Mouse (Mus musculus) forebrain, embryonic 12.5 days (tissue): ENCODE measurements around the gene Eif4ebp2. TPM values are rescaled to one million over a fixed set of nuclear protein-coding genes. Genes with fewer than 3 reads are reported as not detected.

Experiments used
- ATAC-seq: fragments of 200-750 bp; cut with Nextera tagmentation; 2 replicates; pipeline ENCODE4 v1.8.0; 2017; ENCODE audit warnings: moderate TSS enrichment; ENCODE audit not compliant: low FRiP score
- H3K27ac ChIP-seq: fragments of 300-500 bp; sonication (generic); 2 replicates; pipeline ENCODE4 v1.5.1; 2016; ENCODE audit warnings: mild to moderate bottlenecking
- H3K27me3 ChIP-seq: fragments of 300-500 bp; sonication (generic); 2 replicates; pipeline ENCODE4 v1.6.1; 2016; ENCODE audit warnings: mild to moderate bottlenecking
- H3K36me3 ChIP-seq: fragments of 300-500 bp; sonication (generic); replicated peaks from 2 replicates; pipeline ENCODE4 v1.6.1; 2016; ENCODE audit warnings: mild to moderate bottlenecking
- H3K4me1 ChIP-seq: fragments of 300-500 bp; sonication (generic); 2 replicates; pipeline ENCODE4 v1.6.1; 2016
- H3K4me2 ChIP-seq: fragments of 300-500 bp; sonication (generic); 2 replicates; pipeline ENCODE4 v1.6.1; 2016; ENCODE audit warnings: mild to moderate bottlenecking, moderate library complexity
- H3K4me3 ChIP-seq: fragments of 300-500 bp; sonication (generic); replicated peaks from 2 replicates; pipeline ENCODE4 v1.5.1; 2016; ENCODE audit warnings: mild to moderate bottlenecking
- H3K9ac ChIP-seq: fragments of 300-500 bp; sonication (generic); 2 replicates; pipeline ENCODE4 v1.6.1; 2016; ENCODE audit warnings: mild to moderate bottlenecking
- H3K9me3 ChIP-seq: fragments of 300-500 bp; sonication (generic); 2 replicates; pipeline ENCODE4 v1.6.1; 2016
- WGBS: fragments of 180-500 bp; shearing (Covaris S2); methylation state at CpG from one replicate; pipeline ENCODE4 v1.1.7; 2016; 5-methylcytosine and 5-hydroxymethylcytosine counted together
- polyA plus RNA-seq: library from polyadenylated mRNA; unstranded; fragments of >200 nt; fragmentation: Nextera tagmentation; extraction: Ambion mirVana; gene quantifications from 2 replicates; pipeline ENCODE4 v1.2.1, GENCODE M21; 2016

Gene Eif4ebp2
- polyA plus RNA-seq, 1 experiment from 2014 or later: 88.3 TPM

DNA sequence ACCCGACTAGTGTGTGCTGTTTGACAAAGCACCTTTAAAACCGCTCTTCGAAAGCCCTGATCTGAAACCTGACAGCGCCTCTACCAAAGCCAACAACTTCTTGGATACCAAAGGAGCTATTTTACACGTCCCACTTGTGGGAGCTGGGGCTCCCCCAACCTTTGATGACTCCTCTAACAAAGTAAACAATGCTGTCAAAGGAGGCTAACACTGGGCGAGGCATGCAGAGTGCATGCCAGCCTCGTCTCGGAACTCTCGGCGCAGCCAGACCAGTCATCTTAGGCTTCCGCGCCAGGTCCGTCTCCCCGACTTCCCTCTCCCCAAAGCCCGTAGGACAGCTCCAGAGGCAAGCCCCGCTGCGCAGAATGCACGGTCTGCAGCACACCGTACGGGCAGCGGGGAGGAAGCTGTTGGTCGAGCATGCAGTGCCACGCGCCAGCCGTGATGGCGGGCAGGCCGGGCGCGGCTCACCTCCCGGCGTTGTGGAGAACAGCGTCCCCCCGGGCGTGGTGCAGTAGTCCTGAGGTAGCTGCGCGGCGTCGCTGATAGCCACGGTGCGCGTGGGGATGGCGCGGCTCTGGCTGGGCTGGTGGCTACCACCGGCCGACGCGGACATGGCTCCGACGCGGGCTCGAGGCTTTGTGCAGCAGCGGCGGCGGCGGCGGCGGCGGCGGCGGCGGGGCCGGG lies 387 bp downstream of the Eif4ebp2 start:
- H3K27ac ChIP-seq: peak overlapping the region; percentile 88
- H3K36me3 ChIP-seq: peaks cover 6% of the 10 kb centered on the region
- peak overlapping the region; percentile 99 for H3K4me3 ChIP-seq
- ATAC-seq: peak; percentile 62
- H3K9ac ChIP-seq: peak overlapping the region; percentile 95
- peak overlapping the region; percentile 79 for H3K4me2 ChIP-seq
- H3K4me1 ChIP-seq: peaks cover 42% of the 10 kb centered on the region
- under 1% methylated on average over 39 of the region's 62 CpGs for WGBS
- H3K9me3 ChIP-seq: no peaks in the 10 kb centered on the region
- no peaks in the 10 kb centered on the region for H3K27me3 ChIP-seq

DNA sequence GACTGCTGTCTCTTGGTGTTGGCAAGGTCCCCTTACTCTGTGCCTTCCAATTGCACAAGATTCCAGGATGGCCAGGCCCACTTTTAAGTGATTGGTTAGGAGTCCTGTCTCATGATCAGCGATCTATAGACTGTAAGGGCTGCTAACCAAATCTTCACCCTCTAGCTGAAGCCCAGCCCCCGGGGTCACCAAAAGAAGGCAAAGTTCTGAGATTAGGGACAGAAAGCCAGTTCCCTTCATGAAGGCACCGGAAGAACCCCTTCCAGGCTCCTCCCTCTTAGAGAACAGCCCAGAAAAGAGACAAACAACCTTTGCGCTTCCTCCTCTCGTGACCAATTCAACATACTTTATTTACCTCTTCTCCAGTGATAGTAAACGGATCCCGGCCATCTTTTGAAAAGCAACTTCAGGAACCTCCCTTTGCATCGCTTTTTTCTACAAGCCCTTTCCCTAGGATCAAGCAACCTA lies 964 bp downstream of the Eif4ebp2 start:
- Histone ChIP-seq H3K36me3 (peaks cover 7% of the 10 kb centered on the region), H3K9ac (peak overlapping the region; percentile 95), H3K9me3 (no peaks in the 10 kb centered on the region), H3K27me3 (no peaks in the 10 kb centered on the region), H3K4me2 (peak overlapping the region; percentile 79), H3K4me1 (peaks cover 48% of the 10 kb centered on the region), H3K4me3 (peak overlapping the region; percentile 99), H3K27ac (no peak overlapping the region)
- WGBS: 8% methylated on average over 8 of the region's 8 CpGs
- no peak for ATAC-seq

DNA sequence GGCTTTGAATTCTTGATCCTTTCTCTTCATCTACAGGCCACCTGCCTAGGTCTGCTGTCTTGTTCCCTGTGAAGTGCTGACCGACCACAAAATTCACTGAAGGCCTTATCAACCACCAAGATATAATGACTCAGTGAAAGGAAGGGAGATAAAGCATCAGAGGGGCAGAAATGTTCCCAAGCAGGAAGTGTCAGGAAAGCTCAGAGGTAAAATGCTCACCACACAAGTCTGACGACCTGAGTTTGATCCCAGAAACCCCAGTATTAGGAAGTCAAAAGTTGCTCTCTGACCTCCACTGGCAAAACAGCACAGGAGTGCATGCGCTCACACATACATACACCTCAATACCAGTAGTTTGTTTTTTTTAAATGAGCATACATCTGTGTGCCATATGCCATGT lies 3.6 kb downstream of the Eif4ebp2 start:
- Histone ChIP-seq H3K9ac (no peak overlapping the region), H3K4me1 (peaks cover 72% of the 10 kb centered on the region), H3K27ac (no peak overlapping the region), H3K4me3 (no peak overlapping the region), H3K36me3 (peaks cover 9% of the 10 kb centered on the region), H3K27me3 (no peaks in the 10 kb centered on the region), H3K4me2 (no peak overlapping the region), H3K9me3 (no peaks in the 10 kb centered on the region)
- 82% methylated on average over 3 of the region's 3 CpGs for WGBS
- no peak for ATAC-seq

DNA sequence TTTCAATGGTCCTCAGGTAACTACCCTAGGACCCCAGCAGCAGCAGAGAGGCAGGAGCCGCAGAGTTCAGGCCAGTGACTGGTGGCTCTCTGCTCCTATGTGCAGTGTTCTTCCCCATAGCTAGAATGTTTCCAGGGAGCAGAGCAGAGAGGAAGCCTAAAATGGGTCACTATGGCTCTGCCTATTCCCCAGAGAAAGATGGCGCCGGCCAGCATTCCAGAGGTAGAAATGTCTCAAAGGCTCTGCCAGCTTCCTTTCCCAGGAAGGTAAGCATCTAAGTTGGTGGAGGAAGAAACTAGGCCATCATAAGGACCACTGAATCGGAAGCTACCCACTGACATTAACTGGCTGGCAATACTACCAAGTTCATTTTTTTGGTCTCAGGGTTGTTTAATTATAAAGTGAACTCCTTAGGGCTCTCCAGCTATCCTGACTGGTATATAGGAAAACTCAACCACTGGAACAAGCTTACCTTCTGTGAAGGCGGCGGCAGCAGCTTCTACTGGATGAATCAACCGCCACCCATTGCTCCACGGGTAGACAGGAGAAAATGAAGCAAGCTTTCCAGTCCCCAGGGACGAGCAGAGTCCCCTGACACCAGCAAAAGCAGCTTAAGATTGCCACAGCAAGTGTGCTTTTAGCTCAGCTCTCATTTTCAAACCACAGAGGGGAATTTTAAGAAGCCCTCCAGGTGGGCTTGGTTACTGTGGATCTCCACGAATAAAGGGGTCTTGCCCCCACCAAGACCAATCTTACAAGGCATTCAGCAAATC lies 4.7 kb downstream of the Eif4ebp2 start:
- H3K27ac ChIP-seq: no peak overlapping the region
- H3K9me3 ChIP-seq: no peaks in the 10 kb centered on the region
- no peak overlapping the region for H3K4me3 ChIP-seq
- no peak overlapping the region; the same call in 1 of the 2 replicates for H3K9ac ChIP-seq
- no peak for ATAC-seq
- H3K4me2 ChIP-seq: no peak overlapping the region
- peaks cover 80% of the 10 kb centered on the region for H3K4me1 ChIP-seq
- peaks cover 9% of the 10 kb centered on the region for H3K36me3 ChIP-seq
- 80% methylated on average over 10 of the region's 10 CpGs for WGBS
- H3K27me3 ChIP-seq: no peaks in the 10 kb centered on the region

DNA sequence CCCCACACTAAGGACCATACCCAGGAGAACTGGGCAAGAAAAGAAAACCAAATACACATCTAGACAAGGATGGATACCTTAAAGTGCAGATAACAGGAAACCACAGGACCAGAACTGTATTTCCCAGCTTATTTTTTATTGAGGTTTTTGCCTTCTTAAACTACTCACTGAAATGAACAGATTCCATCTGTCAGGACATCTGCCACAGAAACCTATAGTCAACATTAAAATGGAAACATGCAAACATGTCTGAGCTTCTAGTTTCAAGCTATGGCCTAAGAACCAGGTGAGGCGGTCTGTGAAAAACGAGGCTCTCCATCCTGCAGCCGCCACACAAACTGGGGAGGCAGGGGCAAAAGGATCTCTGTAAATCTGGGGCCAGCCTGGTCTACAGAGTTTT lies 7.4 kb downstream of the Eif4ebp2 start:
- Histone ChIP-seq H3K9me3 (no peaks in the 10 kb centered on the region), H3K27me3 (no peaks in the 10 kb centered on the region), H3K4me2 (no peak overlapping the region), H3K36me3 (peaks cover 18% of the 10 kb centered on the region), H3K4me3 (no peak overlapping the region), H3K9ac (no peak overlapping the region), H3K4me1 (peaks cover 64% of the 10 kb centered on the region), H3K27ac (no peak overlapping the region)
- WGBS: 84% methylated on average over 3 of the region's 3 CpGs
- ATAC-seq: no peak

DNA sequence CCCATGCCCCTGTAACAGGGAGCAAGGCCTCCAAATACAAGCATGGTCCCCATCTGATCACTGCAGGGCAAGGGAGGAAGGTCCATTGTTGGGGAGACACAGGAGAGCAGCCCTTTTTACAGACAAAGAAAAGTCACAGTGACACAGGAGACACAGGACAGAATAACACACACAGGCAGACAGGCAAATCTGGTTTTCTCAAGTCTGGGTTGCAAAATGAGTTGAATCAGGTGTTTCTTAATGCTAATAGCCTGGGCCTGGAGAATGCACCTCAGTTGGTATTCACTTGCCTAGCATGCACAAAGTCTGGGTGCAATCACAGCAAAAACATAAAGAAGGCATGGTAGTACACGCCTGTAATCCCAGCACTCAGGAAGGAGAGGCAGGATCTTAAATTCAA lies 8.6 kb downstream of the Eif4ebp2 start:
- no peak for ATAC-seq
- H3K9me3 ChIP-seq: no peaks in the 10 kb centered on the region
- no peak overlapping the region for H3K4me2 ChIP-seq
- H3K9ac ChIP-seq: no peak overlapping the region
- peaks cover 53% of the 10 kb centered on the region for H3K4me1 ChIP-seq
- peaks cover 20% of the 10 kb centered on the region for H3K36me3 ChIP-seq
- no peak overlapping the region for H3K27ac ChIP-seq
- 88% methylated on average over 1 of the region's 1 CpGs for WGBS
- H3K27me3 ChIP-seq: no peaks in the 10 kb centered on the region
- no peak overlapping the region for H3K4me3 ChIP-seq

DNA sequence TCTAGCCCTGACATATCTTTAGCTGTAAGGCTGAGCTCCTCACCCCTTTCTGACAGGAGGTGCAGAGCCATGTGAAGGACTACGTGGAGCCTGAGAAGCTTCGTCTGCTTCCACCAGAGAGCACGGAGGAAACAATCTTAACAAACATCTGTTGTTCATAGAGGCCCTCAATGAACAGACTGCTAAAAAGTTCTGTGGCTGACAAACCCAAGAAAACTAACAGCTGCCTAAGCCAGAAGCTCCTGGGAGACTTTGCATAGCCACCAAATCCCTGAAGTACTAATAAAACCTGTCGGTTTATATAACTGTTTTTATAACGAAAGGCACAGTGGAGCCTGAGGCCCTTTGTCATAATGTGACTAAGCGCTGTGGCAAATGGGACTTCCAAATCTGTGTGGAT lies 9.0 kb downstream of the Eif4ebp2 start:
- Histone ChIP-seq H3K36me3 (peaks cover 20% of the 10 kb centered on the region; the same call in 1 of the 2 replicates), H3K27ac (no peak overlapping the region), H3K9ac (no peak overlapping the region), H3K4me3 (no peak overlapping the region), H3K27me3 (no peaks in the 10 kb centered on the region), H3K4me2 (no peak overlapping the region), H3K4me1 (peaks cover 49% of the 10 kb centered on the region), H3K9me3 (no peaks in the 10 kb centered on the region)
- 80% methylated on average over 6 of the region's 6 CpGs for WGBS
- ATAC-seq: no peak

DNA sequence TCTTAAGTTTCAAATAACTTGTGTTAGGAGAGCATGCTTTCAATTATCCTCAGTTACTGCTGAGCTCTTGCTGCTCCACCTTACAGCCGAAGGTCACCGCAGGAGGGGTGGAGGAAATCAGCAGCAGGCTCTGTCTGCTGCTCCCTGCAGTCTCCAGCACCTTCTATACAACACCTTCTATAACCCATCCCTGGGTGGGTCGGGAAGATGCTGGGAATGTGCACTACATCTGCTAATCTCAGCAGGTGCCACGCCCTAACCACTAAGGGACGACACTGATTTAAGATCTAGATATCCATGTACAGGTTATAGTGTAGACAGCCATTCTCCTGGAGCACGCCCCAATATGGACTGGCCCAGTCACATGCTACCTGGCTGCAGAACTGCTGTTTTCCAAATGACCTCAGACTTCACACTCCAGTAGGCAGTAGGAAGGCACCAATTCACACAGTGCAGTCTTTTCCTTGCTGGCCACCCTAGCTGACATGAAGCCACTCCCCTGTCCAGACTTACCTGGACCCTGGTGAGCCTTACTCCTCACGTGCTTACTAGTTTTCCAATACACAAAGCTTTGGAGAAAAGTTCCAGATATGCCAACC lies 12.2 kb downstream of the Eif4ebp2 start:
- H3K27me3 ChIP-seq: no peaks in the 10 kb centered on the region

DNA sequence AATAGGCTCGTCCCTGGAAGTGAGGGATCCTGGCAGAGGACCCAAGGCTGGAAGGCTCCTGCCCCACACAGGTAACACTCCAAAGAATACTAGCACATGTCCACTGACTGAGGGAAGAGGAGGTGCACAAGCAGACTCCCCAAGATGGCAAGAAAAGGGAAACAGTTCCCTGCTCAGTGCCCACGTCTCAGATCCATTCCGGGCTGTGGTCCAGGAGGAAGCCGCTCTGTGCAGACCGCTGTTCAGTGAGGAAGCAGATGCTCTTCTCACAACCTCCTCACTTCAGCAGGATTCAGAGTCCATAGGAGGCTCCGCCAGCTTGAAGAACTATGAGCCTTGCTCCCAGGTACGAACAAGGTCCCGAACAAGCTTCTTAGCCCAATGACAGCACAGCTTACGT lies 21.1 kb downstream of the Eif4ebp2 start:
- H3K36me3 ChIP-seq: peaks cover 55% of the 10 kb centered on the region
- no peak for ATAC-seq
- H3K4me2 ChIP-seq: no peak overlapping the region
- no peaks in the 10 kb centered on the region for H3K4me1 ChIP-seq
- H3K9me3 ChIP-seq: no peaks in the 10 kb centered on the region
- WGBS: 94% methylated on average over 9 of the region's 9 CpGs
- H3K27ac ChIP-seq: no peak overlapping the region
- no peak overlapping the region for H3K4me3 ChIP-seq
- H3K27me3 ChIP-seq: no peaks in the 10 kb centered on the region
- H3K9ac ChIP-seq: no peak overlapping the region

More for the DNA sequence above, 12.2 kb downstream of the Eif4ebp2 start:
- 0 out of 2 replicates have a peak, but pooled peaks cover 13% of the 10 kb centered on the region for H3K36me3 ChIP-seq
- H3K27ac ChIP-seq: no peak overlapping the region
- H3K4me2 ChIP-seq: no peak overlapping the region
- H3K4me1 ChIP-seq: peaks cover 23% of the 10 kb centered on the region
- H3K9ac ChIP-seq: no peak overlapping the region
- no peak overlapping the region for H3K4me3 ChIP-seq
- WGBS: 86% methylated on average over 7 of the region's 7 CpGs
- H3K9me3 ChIP-seq: no peaks in the 10 kb centered on the region
- ATAC-seq: no peak

DNA sequence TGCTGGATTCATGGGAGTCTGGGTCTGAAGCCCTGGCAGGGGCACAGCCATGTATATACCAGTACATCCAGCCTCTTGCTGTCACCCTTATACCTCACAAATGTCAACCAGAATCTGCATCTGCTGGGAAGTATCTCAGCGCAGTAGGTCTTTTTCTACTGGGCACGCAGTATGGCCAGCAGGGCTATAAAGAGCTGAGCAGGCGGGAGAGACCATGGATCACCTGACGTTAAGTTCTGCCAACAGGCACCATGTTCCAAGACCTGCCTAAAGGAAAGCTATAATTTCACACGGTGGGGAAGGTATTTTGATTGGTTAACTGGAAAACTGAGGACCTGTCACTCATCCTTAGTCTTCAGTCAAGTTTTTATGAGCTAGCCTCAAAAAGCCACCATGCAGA lies 23.4 kb downstream of the Eif4ebp2 start:
- ATAC-seq: no peak
- H3K36me3 ChIP-seq: peaks cover 43% of the 10 kb centered on the region

DNA sequence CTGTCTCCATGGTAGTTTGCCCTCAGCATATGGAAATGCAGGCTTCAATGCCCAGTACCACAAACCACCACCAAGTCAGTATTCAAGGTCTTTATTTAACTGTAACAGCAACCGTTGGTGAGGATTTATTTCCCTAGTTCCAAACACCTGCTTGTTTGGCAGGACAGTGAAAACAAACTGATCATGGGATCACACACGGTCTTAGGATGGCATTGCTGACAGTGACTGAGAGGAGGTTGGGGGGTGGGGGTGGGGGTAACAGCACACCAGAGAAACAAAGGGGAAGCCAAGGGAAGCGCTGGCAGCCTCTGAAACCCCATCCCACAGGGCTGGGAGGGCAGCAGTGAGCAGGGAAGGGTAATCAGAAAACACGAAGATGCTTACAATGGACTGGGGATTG lies 24.0 kb downstream of the Eif4ebp2 start:
- Histone ChIP-seq H3K36me3 (peaks cover 37% of the 10 kb centered on the region), H3K4me3 (no peak overlapping the region), H3K9me3 (no peaks in the 10 kb centered on the region), H3K9ac (no peak overlapping the region), H3K27ac (no peak overlapping the region), H3K27me3 (no peaks in the 10 kb centered on the region), H3K4me1 (peaks cover 10% of the 10 kb centered on the region), H3K4me2 (no peak overlapping the region)
- ATAC-seq: no peak
- 64% methylated on average over 4 of the region's 4 CpGs for WGBS

More for the DNA sequence above, 23.4 kb downstream of the Eif4ebp2 start:
- WGBS: 89% methylated on average over 5 of the region's 5 CpGs
- peaks cover 10% of the 10 kb centered on the region for H3K4me1 ChIP-seq
- H3K4me3 ChIP-seq: no peak overlapping the region
- no peaks in the 10 kb centered on the region for H3K27me3 ChIP-seq
- no peak overlapping the region for H3K9ac ChIP-seq
- H3K27ac ChIP-seq: no peak overlapping the region
- H3K9me3 ChIP-seq: no peaks in the 10 kb centered on the region
- no peak overlapping the region for H3K4me2 ChIP-seq

DNA sequence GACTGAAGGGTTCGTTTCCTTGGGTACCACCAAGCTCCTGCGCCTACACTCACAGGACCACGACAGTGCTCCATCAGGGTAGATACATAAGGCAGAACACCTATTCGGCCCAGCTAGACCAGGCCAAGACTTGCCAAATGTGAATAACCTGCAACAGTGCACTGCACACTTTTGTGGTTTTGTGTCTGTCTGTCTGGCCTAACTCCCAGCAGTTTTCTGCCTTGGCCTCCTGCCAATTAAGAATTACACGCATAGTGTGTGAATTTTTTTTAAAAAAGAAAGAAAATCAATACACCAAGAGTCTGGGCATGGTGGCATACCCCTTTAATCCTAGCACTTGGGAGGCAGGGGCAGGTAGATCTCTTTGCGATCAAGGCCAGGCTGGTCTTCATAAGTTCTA lies 24.5 kb downstream of the Eif4ebp2 start:
- 0 out of 2 replicates have a peak overlapping the region, but pooled peaks have one; percentile 8 for H3K27ac ChIP-seq
- H3K4me2 ChIP-seq: no peak overlapping the region
- H3K9me3 ChIP-seq: no peaks in the 10 kb centered on the region
- 0 out of 2 replicates have a peak, but pooled peaks cover 4% of the 10 kb centered on the region for H3K27me3 ChIP-seq
- no peak overlapping the region for H3K9ac ChIP-seq
- peaks cover 10% of the 10 kb centered on the region for H3K4me1 ChIP-seq
- no peak for ATAC-seq
- peaks cover 32% of the 10 kb centered on the region for H3K36me3 ChIP-seq
- H3K4me3 ChIP-seq: no peak overlapping the region
- WGBS: 92% methylated on average over 6 of the region's 6 CpGs
